Mouse (Mus musculus) urinary bladder, adult 2 months (tissue): ENCODE data around the gene Gm11238. TPM values are rescaled to one million over a fixed set of nuclear protein-coding genes. Genes with fewer than 3 reads are reported as not detected.
"Not testable (repeated sequence)": the region's sequence is repeated elsewhere in the genome, so short reads cannot be mapped to it uniquely, and the experiment has no call there.

Source experiments
- DNase-seq: peaks from one replicate; pipeline ENCODE4 v3.0.0; 2022; ENCODE audit warnings: low spot score
- polyA plus RNA-seq: library from polyadenylated mRNA; depleted of rRNA; stranded (reverse); fragments of >200 nt; gene quantifications from 2 replicates; pipeline ENCODE4 v1.2.3, GENCODE M21; 2012; rRNA removed

Gene Gm11238
- not detected in 2 replicates for polyA plus RNA-seq

DNA sequence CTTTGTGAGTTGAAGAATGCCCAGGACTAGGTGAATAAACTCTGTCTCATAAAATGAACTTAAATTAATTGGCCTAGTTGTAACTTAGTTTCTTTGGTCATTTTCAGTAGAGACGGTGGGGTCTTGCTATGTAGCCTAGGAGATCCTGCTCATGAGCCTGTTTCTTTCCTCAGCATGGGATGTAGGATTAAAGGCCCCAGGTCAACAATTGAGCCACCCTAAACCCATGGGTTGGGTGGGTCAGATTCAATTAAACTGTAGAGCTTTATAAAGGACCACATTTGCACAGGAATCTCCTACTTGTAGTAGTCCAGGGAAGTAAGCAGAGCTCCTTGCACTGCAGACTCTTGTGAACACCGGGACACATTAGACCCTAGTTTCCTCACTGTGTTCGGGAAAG is at the start of gene Gm11238:
Gene Gm11238 (plus strand): TSS at position 301 of the 400 bp plus-strand sequence.
- not testable (repeated sequence) for DNase-seq

DNA sequence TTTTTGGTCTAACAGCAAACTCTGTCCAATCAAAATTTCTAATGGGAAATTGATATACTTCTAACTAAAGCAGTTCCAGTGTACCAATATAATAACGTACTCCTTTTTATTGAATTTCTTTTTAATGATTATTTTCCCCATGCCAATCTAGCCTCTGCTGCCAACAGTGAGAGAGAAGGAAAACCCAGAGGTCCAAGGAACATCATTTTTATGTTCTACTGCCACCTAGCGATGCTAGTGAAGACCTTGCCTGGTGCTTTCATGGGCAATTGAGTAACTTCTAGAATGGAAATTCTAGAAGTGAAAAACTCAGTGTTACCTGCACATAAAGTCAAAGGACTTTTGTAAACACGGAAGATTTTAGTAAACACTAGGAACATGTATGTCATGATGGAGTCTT is 8.4 kb upstream of the Gm11238 start:
- no peak for DNase-seq

DNA sequence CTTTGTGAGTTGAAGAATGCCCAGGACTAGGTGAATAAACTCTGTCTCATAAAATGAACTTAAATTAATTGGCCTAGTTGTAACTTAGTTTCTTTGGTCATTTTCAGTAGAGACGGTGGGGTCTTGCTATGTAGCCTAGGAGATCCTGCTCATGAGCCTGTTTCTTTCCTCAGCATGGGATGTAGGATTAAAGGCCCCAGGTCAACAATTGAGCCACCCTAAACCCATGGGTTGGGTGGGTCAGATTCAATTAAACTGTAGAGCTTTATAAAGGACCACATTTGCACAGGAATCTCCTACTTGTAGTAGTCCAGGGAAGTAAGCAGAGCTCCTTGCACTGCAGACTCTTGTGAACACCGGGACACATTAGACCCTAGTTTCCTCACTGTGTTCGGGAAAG is 15.0 kb downstream of the Gm11238 start, which contains the start of gene Gm11237:
Gene Gm11237 (plus strand): TSS at position 301 of the 400 bp plus-strand sequence.
- not testable (repeated sequence) for DNase-seq

DNA sequence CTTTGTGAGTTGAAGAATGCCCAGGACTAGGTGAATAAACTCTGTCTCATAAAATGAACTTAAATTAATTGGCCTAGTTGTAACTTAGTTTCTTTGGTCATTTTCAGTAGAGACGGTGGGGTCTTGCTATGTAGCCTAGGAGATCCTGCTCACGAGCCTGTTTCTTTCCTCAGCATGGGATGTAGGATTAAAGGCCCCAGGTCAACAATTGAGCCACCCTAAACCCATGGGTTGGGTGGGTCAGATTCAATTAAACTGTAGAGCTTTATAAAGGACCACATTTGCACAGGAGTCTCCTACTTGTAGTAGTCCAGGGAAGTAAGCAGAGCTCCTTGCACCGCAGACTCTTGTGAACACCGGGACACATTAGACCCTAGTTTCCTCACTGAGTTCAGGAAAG is 30.1 kb downstream of the Gm11238 start, which contains the start of gene Gm11236:
Gene Gm11236 (plus strand): TSS at position 301 of the 400 bp plus-strand sequence.
- DNase-seq: not testable (repeated sequence)

DNA sequence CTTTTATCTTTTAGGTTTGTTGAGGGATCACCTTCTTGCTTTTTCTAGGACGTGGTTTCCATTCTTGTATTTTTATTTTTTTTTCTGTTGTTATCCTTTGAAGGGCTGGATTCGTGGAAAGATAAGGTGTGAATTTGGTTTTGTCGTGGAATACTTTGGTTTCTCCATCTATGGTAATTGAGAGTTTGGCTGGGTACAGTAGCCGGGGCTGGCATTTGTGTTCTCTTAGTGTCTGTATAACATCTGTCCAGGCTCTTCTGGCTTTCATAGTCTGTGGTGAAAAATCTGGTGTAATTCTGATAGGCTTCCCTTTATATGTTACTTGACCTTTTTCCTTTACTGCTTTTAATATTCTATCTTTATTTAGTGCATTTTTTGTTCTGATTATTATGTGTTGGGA is 54.2 kb downstream of the Gm11238 start:
- not testable (repeated sequence) for DNase-seq

DNA sequence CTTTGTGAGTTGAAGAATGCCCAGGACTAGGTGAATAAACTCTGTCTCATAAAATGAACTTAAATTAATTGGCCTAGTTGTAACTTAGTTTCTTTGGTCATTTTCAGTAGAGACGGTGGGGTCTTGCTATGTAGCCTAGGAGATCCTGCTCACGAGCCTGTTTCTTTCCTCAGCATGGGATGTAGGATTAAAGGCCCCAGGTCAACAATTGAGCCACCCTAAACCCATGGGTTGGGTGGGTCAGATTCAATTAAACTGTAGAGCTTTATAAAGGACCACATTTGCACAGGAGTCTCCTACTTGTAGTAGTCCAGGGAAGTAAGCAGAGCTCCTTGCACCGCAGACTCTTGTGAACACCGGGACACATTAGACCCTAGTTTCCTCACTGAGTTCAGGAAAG is 60.4 kb downstream of the Gm11238 start, which contains the start of gene Gm11239:
Gene Gm11239 (plus strand): TSS at position 301 of the 400 bp plus-strand sequence.
- not testable (repeated sequence) for DNase-seq

DNA sequence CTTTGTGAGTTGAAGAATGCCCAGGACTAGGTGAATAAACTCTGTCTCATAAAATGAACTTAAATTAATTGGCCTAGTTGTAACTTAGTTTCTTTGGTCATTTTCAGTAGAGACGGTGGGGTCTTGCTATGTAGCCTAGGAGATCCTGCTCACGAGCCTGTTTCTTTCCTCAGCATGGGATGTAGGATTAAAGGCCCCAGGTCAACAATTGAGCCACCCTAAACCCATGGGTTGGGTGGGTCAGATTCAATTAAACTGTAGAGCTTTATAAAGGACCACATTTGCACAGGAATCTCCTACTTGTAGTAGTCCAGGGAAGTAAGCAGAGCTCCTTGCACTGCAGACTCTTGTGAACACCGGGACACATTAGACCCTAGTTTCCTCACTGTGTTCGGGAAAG is 75.5 kb downstream of the Gm11238 start, which contains the start of gene Gm428:
Gene Gm428 (plus strand): TSS at position 301 of the 400 bp plus-strand sequence.
- DNase-seq: not testable (repeated sequence)

Other genes starting within 250 kb of the Gm11238 start
- gene Gm11487, start 202.8 kb upstream of the Gm11238 start, polyA plus RNA-seq: not detected in 2 replicates
- gene Gm11237, start 15.1 kb downstream of the Gm11238 start, polyA plus RNA-seq: not detected in 2 replicates
- not detected in 2 replicates for gene Gm11236, start 30.2 kb downstream of the Gm11238 start, polyA plus RNA-seq
- not detected in 2 replicates for gene Gm11239, start 60.5 kb downstream of the Gm11238 start, polyA plus RNA-seq
- gene Gm428, start 75.6 kb downstream of the Gm11238 start, polyA plus RNA-seq: not detected in 2 replicates
- 8.9 and 10.0 TPM in 2 replicates for gene Rasef, start 183.1 kb downstream of the Gm11238 start, polyA plus RNA-seq